Mouse (Mus musculus): Measurements from ENCODE around the gene Slc10a1. TPM values are rescaled to one million over a fixed set of nuclear protein-coding genes. Genes with fewer than 3 reads are reported as not detected.

The Slc10a1 gene
- total and polyA plus RNA-seq, 3 experiments = 0.12 to 0.18 TPM; not detected in 1

GRCm38 (mm10) chr12:80945996-80946355 is 22.5 kb downstream of the Slc10a1 start:
- Histone ChIP-seq H3K27me3 (ENCODE audit: control insufficient read depth in 1 of 2, insufficient read depth in 2 of 2, low read length in 2 of 2) (no peaks in the 10 kb centered on the region), H3K9me3 (replicated peaks; ENCODE audit: insufficient read depth, low read length) (no peaks in the 10 kb centered on the region), H3K4me3 (ENCODE audit: control insufficient read depth in 1 of 2, insufficient read depth in 1 of 2, low read depth in 2 of 2, low read length in 2 of 2) (peak overlapping the region; percentile 85 to 93), H3K36me3 (ENCODE audit: control insufficient read depth in 1 of 2, insufficient read depth in 2 of 2, low read length in 2 of 2) (peaks cover 36 to 52% of the 10 kb centered on the region in 2 experiments), H3K9ac (ENCODE audit: control insufficient read depth, low read depth, low read length, poor library complexity, severe bottlenecking) (peak overlapping the region; percentile 95), H3K27ac (ENCODE audit: control insufficient read depth, low read depth, low read length) (peak overlapping the region; percentile 93), H3K4me1 (ENCODE audit: control insufficient read depth in 1 of 2, insufficient read depth in 2 of 2, low read length in 2 of 2) (peaks cover 5 to 19% of the 10 kb centered on the region in 2 experiments; a peak in 3 of 4 replicates), H3K79me2 (ENCODE audit: control insufficient read depth, insufficient read depth, low read length, poor library complexity) (peaks cover 34% of the 10 kb centered on the region)
- peak; percentile 97 for DNase-seq (ENCODE audit: low read depth, low spot score)
- TF ChIP-seq GATA1 (IDR thresholded peaks at IDR 0.05; ENCODE audit: low read depth, low read length) (no peak), TBP (IDR thresholded peaks at IDR 0.05; ENCODE audit: low read depth, low read length) (peak; percentile 56; the same call in 1 of the 2 replicates), BHLHE40 (IDR thresholded peaks at IDR 0.05; ENCODE audit: borderline replicate concordance, low read depth, low read length) (no peak), RCOR1 (IDR thresholded peaks at IDR 0.05; ENCODE audit: low read depth, low read length) (no peak), ZMIZ1 (IDR thresholded peaks at IDR 0.05; ENCODE audit: low read depth, low read length) (peak; percentile 39), MAZ (IDR thresholded peaks at IDR 0.05; ENCODE audit: low read depth, low read length) (peak; percentile 77), NRF1 (IDR thresholded peaks at IDR 0.05; ENCODE audit: insufficient read depth, low read depth, low read length, poor library complexity, severe bottlenecking) (peak; percentile 89), CHD1 (IDR thresholded peaks at IDR 0.05; ENCODE audit: low read depth, low read length) (0 out of 2 replicates have a peak, but pooled peaks have one; percentile 3), POLR2A (IDR thresholded peaks at IDR 0.05; ENCODE audit: control insufficient read depth in 1 of 2, insufficient read depth in 1 of 2, low read depth in 1 of 2, low read length in 2 of 2, poor library complexity in 1 of 2) (peak in 1 of 2 experiments; percentile 9; a peak in 1 of 4 replicates), MXI1 (IDR thresholded peaks at IDR 0.05; ENCODE audit: low read depth, low read length) (peak; percentile 56), USF1 (IDR thresholded peaks at IDR 0.05; ENCODE audit: low read depth, low read length) (peak; percentile 45; the same call in 1 of the 2 replicates), TCF12 (IDR thresholded peaks at IDR 0.05; ENCODE audit: low read depth, low read length) (peak; percentile 63), CHD2 (IDR thresholded peaks at IDR 0.05; ENCODE audit: low read length) (peak; percentile 88), ELF1 (IDR thresholded peaks at IDR 0.05; ENCODE audit: low read depth, low read length) (peak; percentile 44), E2F4 (IDR thresholded peaks at IDR 0.05; ENCODE audit: borderline replicate concordance, low read depth, low read length) (0 out of 2 replicates have a peak, but pooled peaks have one; percentile 19), HCFC1 (IDR thresholded peaks at IDR 0.05; ENCODE audit: low read depth, low read length) (peak; percentile 84), GABPA (IDR thresholded peaks at IDR 0.05; ENCODE audit: low read depth, low read length) (no peak), ZC3H11A (IDR thresholded peaks at IDR 0.05; ENCODE audit: low read depth, low read length) (no peak)

GRCm38 (mm10) chr12:80945334-80945995 is 23.0 kb downstream of the Slc10a1 start, which contains the start of gene Srsf5:
TSS of gene Srsf5 (plus strand) at chr12:80945504.
- Histone ChIP-seq H3K27ac (ENCODE audit: control insufficient read depth, low read depth, low read length) (peak within 1 kb of the TSS; percentile 96), H3K9ac (ENCODE audit: control insufficient read depth, low read depth, low read length, poor library complexity, severe bottlenecking) (peak within 1 kb of the TSS; percentile 95), H3K4me1 (ENCODE audit: control insufficient read depth in 1 of 2, insufficient read depth in 2 of 2, low read length in 2 of 2) (peaks cover 5 to 19% of the 10 kb centered on the region in 2 experiments; a peak in 3 of 4 replicates), H3K79me2 (ENCODE audit: control insufficient read depth, insufficient read depth, low read length, poor library complexity) (peaks cover 32% of the 10 kb centered on the region), H3K27me3 (ENCODE audit: control insufficient read depth in 1 of 2, insufficient read depth in 2 of 2, low read length in 2 of 2) (no peaks in the 10 kb centered on the region), H3K36me3 (ENCODE audit: control insufficient read depth in 1 of 2, insufficient read depth in 2 of 2, low read length in 2 of 2) (peaks cover 31 to 47% of the 10 kb centered on the region in 2 experiments), H3K9me3 (replicated peaks; ENCODE audit: insufficient read depth, low read length) (no peaks in the 10 kb centered on the region), H3K4me3 (ENCODE audit: control insufficient read depth in 1 of 2, insufficient read depth in 1 of 2, low read depth in 2 of 2, low read length in 2 of 2) (peak within 1 kb of the TSS; percentile 85 to 93)
- peak; percentile 98 for DNase-seq (ENCODE audit: low read depth, low spot score)
- peak; percentile 99 for TF ChIP-seq POLR2AphosphoS2 (IDR thresholded peaks at IDR 0.05; ENCODE audit: low read length)
- no peak for TF ChIP-seq TAL1 (IDR thresholded peaks at IDR 0.05; ENCODE audit: low read length)
- no peak for TF ChIP-seq CHD2 (IDR thresholded peaks at IDR 0.05; ENCODE audit: low read length)
- peak in 1 of 2 experiments; percentile 29; a peak in 2 of 4 replicates for TF ChIP-seq EP300 (IDR thresholded peaks at IDR 0.05; ENCODE audit: low read depth in 1 of 2, low read length in 2 of 2)
- TF ChIP-seq ZKSCAN1 (IDR thresholded peaks at IDR 0.05; ENCODE audit: low read depth, low read length) = no peak
- 0 out of 2 replicates have a peak, but pooled peaks have one; percentile 32 for TF ChIP-seq ETS1 (IDR thresholded peaks at IDR 0.05; ENCODE audit: low read depth, low read length)
- TF ChIP-seq RCOR1 (IDR thresholded peaks at IDR 0.05; ENCODE audit: low read depth, low read length) = no peak
- TF ChIP-seq MAX (IDR thresholded peaks at IDR 0.05; ENCODE audit: low read length) = no peak; the same call in 1 of the 2 replicates
- no peak for TF ChIP-seq MAFK (IDR thresholded peaks at IDR 0.05; ENCODE audit: borderline replicate concordance, low read depth, low read length)
- TF ChIP-seq USF2 (IDR thresholded peaks at IDR 0.05; ENCODE audit: borderline replicate concordance in 1 of 2, insufficient read depth in 1 of 2, low read depth in 1 of 2, low read length in 2 of 2) = no peak
- TF ChIP-seq TCF12 (IDR thresholded peaks at IDR 0.05; ENCODE audit: low read depth, low read length) = peak; percentile 77
- peak; percentile 95 for TF ChIP-seq ELF1 (IDR thresholded peaks at IDR 0.05; ENCODE audit: low read depth, low read length)
- TF ChIP-seq MXI1 (IDR thresholded peaks at IDR 0.05; ENCODE audit: low read depth, low read length) = peak; percentile 70
- TF ChIP-seq ZC3H11A (IDR thresholded peaks at IDR 0.05; ENCODE audit: low read depth, low read length) = no peak
- TF ChIP-seq MYC (IDR thresholded peaks at IDR 0.05; ENCODE audit: low read depth, low read length) = peak; percentile 73
- TF ChIP-seq POLR2AphosphoS5 (IDR thresholded peaks at IDR 0.05; ENCODE audit: borderline replicate concordance, low read depth, low read length) = peak; percentile 97
- peak; percentile 90; the same call in 1 of the 2 replicates for TF ChIP-seq CHD1 (IDR thresholded peaks at IDR 0.05; ENCODE audit: low read depth, low read length)

Data from MEL (cell line).